Mouse (Mus musculus): ENCODE measurements at regions not wholly inside any gene's neighbourhood (a gene's known extent, or its start where the extent isn't known, plus 50 kb on each side); places are given as distances from the start of the nearest gene placed in this dataset.
"Not testable (repeated sequence)": the region's sequence is repeated elsewhere in the genome, so short reads cannot be mapped to it uniquely, and the experiment has no call there.

GRCm38 (mm10) chr12:56058876-56059275 is 222.8 kb downstream of the Brms1l start:
- no peak for DNase-seq (ENCODE audit: low spot score)

- peak; percentile 76 for DNase-seq (ENCODE audit: low spot score)
Observed at GRCm38 (mm10) chr12:56058463-56058862, 222.3 kb downstream of the Brms1l start.

GRCm38 (mm10) chr12:56055382-56055781 is 219.3 kb downstream of the Brms1l start:
- no peak for DNase-seq (ENCODE audit: low spot score)

GRCm38 (mm10) chr12:56046050-56046449 is 209.9 kb downstream of the Brms1l start:
- no peak for DNase-seq (ENCODE audit: low spot score)

GRCm38 (mm10) chr12:56020954-56021514 is 184.9 kb downstream of the Brms1l start:
- DNase-seq (ENCODE audit: low spot score), result no peak

- no peak for DNase-seq (ENCODE audit: low spot score)
Observed at GRCm38 (mm10) chr12:56020547-56020946, 184.4 kb downstream of the Brms1l start.

GRCm38 (mm10) chr12:56009976-56010375 is 173.9 kb downstream of the Brms1l start:
- peak; percentile 37 for DNase-seq (ENCODE audit: low spot score)

GRCm38 (mm10) chr12:56005846-56006245 is 169.7 kb downstream of the Brms1l start:
- DNase-seq (ENCODE audit: low spot score), result no peak

- no peak for DNase-seq (ENCODE audit: low spot score)
Observed at GRCm38 (mm10) chr12:56005321-56005720, 169.2 kb downstream of the Brms1l start.

- no peak for DNase-seq (ENCODE audit: low spot score)
Observed at GRCm38 (mm10) chr12:56004479-56004878, 168.4 kb downstream of the Brms1l start.

GRCm38 (mm10) chr12:56003561-56003960 is 167.4 kb downstream of the Brms1l start:
- no peak for DNase-seq (ENCODE audit: low spot score)

- DNase-seq (ENCODE audit: low spot score), result no peak
Observed at GRCm38 (mm10) chr12:55996585-55997377, 160.7 kb downstream of the Brms1l start.

GRCm38 (mm10) chr12:55983565-55984351 is 147.6 kb downstream of the Brms1l start:
- DNase-seq (ENCODE audit: low spot score), result no peak

- no peak for DNase-seq (ENCODE audit: low spot score)
Observed at GRCm38 (mm10) chr12:55983128-55983527, 147.0 kb downstream of the Brms1l start.

GRCm38 (mm10) chr12:55974262-55974661 is 138.1 kb downstream of the Brms1l start:
- DNase-seq (ENCODE audit: low spot score), result no peak

- not testable (repeated sequence) for DNase-seq (ENCODE audit: low spot score)
Observed at GRCm38 (mm10) chr12:55959319-55959718, 123.2 kb downstream of the Brms1l start.

GRCm38 (mm10) chr12:55940566-55940965 is 104.4 kb downstream of the Brms1l start:
- no peak for DNase-seq (ENCODE audit: low spot score)

GRCm38 (mm10) chr12:55939281-55940142 is 103.4 kb downstream of the Brms1l start:
- DNase-seq (ENCODE audit: low spot score), result no peak

- DNase-seq (ENCODE audit: low spot score), result no peak
Observed at GRCm38 (mm10) chr12:55934172-55934571, 98.0 kb downstream of the Brms1l start.

- no peak for DNase-seq (ENCODE audit: low spot score)
Observed at GRCm38 (mm10) chr12:55933417-55933816, 97.3 kb downstream of the Brms1l start.

GRCm38 (mm10) chr12:55930468-55930867 is 94.3 kb downstream of the Brms1l start:
- DNase-seq (ENCODE audit: low spot score), result no peak

GRCm38 (mm10) chr12:55926974-55927321 is 90.8 kb downstream of the Brms1l start:
- DNase-seq (ENCODE audit: low spot score), result no peak

All from adipocyte (in vitro differentiated cells).